Mouse (Mus musculus) 3134 (cell line): ENCODE measurements around the gene Abhd4.
"Not testable (repeated sequence)": the region's sequence is repeated elsewhere in the genome, so short reads cannot be mapped to it uniquely, and the experiment has no call there.

Experiments
- DNase-seq: peaks from one replicate; pipeline ENCODE4 v3.0.0-alpha.2; 2011; ENCODE audit warnings: low spot score; ENCODE audit not compliant: insufficient read length; ENCODE audit errors: extremely low read depth

Gene Abhd4

GRCm38 (mm10) chr14:54222289-54222727 lies 31.7 kb upstream of the Abhd4 start:
- DNase-seq = peak; percentile 81

GRCm38 (mm10) chr14:54223315-54224063 lies 30.5 kb upstream of the Abhd4 start:
- no peak for DNase-seq

GRCm38 (mm10) chr14:54224064-54224417 lies 29.9 kb upstream of the Abhd4 start:
- no peak for DNase-seq

- DNase-seq = no peak
These were observed 29.2 kb upstream of the Abhd4 start for GRCm38 (mm10) chr14:54224484-54225467.

GRCm38 (mm10) chr14:54225725-54226124 lies 28.3 kb upstream of the Abhd4 start:
- no peak for DNase-seq

GRCm38 (mm10) chr14:54226911-54227811 lies 26.8 kb upstream of the Abhd4 start:
- DNase-seq = peak; percentile 89

GRCm38 (mm10) chr14:54227911-54228451 lies 26.0 kb upstream of the Abhd4 start:
- peak; percentile 54 for DNase-seq

- no peak for DNase-seq
These were observed 25.5 kb upstream of the Abhd4 start for GRCm38 (mm10) chr14:54228501-54228900.

- no peak for DNase-seq
These were observed 24.9 kb upstream of the Abhd4 start for GRCm38 (mm10) chr14:54228933-54229713.

- not testable (repeated sequence) for DNase-seq
These were observed 24.1 kb upstream of the Abhd4 start for GRCm38 (mm10) chr14:54229849-54230248.

- no peak for DNase-seq
These were observed 23.3 kb upstream of the Abhd4 start for GRCm38 (mm10) chr14:54230638-54231150.

- no peak for DNase-seq
These were observed 22.6 kb upstream of the Abhd4 start for GRCm38 (mm10) chr14:54231176-54231956.

- no peak for DNase-seq
These were observed 21.8 kb upstream of the Abhd4 start for GRCm38 (mm10) chr14:54232143-54232542.

- no peak for DNase-seq
These were observed 21.0 kb upstream of the Abhd4 start for GRCm38 (mm10) chr14:54232811-54233558.

- no peak for DNase-seq
These were observed 20.3 kb upstream of the Abhd4 start for GRCm38 (mm10) chr14:54233559-54234143.

GRCm38 (mm10) chr14:54234231-54235040 lies 19.6 kb upstream of the Abhd4 start:
- no peak for DNase-seq
